Mouse (Mus musculus): ENCODE results near the gene Ccn1. TPM values are rescaled to one million over a fixed set of nuclear protein-coding genes. Genes with fewer than 3 reads are reported as not detected.

Ccn1 gene
- polyA plus RNA-seq, 1 experiment from 2014 or later: 43.9 TPM

GRCm38 (mm10) chr3:145648097-145648931 lies 1.5 kb downstream of the Ccn1 start:
- peaks cover 23% of the 10 kb centered on the region for H3K27me3 ChIP-seq
- WGBS: 14% methylated on average over 26 of the region's 26 CpGs
- peaks cover 4% of the 10 kb centered on the region; the same call in 1 of the 2 replicates for H3K36me3 ChIP-seq (replicated peaks)
- H3K4me2 ChIP-seq: peak overlapping the region; percentile 80
- H3K4me1 ChIP-seq: peaks cover 76% of the 10 kb centered on the region
- ATAC-seq (ENCODE audit: low FRiP score): no peak
- H3K4me3 ChIP-seq (replicated peaks): peak overlapping the region; percentile 63
- peak overlapping the region; percentile 85; the same call in 1 of the 2 replicates for H3K27ac ChIP-seq
- peak overlapping the region; percentile 81 for H3K9ac ChIP-seq
- H3K9me3 ChIP-seq: no peaks in the 10 kb centered on the region

- 66% methylated on average over 18 of the region's 18 CpGs for WGBS
- Histone ChIP-seq H3K4me1 (peaks cover 70% of the 10 kb centered on the region), H3K4me2 (peak overlapping the region; percentile 80)
Measured at GRCm38 (mm10) chr3:145647416-145647815, 2.4 kb downstream of the Ccn1 start.

GRCm38 (mm10) chr3:145646666-145647065 lies 3.1 kb downstream of the Ccn1 start:
- 32% methylated on average over 2 of the region's 2 CpGs for WGBS
- Histone ChIP-seq H3K4me2 (peak overlapping the region; percentile 21), H3K9me3 (no peaks in the 10 kb centered on the region), H3K36me3 (replicated peaks) (peaks cover 4% of the 10 kb centered on the region; the same call in 1 of the 2 replicates), H3K27me3 (peaks cover 10% of the 10 kb centered on the region; the same call in 1 of the 2 replicates), H3K9ac (no peak overlapping the region), H3K4me3 (replicated peaks) (no peak overlapping the region), H3K4me1 (peaks cover 63% of the 10 kb centered on the region), H3K27ac (peak overlapping the region; percentile 59; the same call in 1 of the 2 replicates)
- no peak for ATAC-seq (ENCODE audit: low FRiP score)

More at GRCm38 (mm10) chr3:145647416-145647815, 2.4 kb downstream of the Ccn1 start:
- ATAC-seq (ENCODE audit: low FRiP score): no peak
- Histone ChIP-seq H3K4me3 (replicated peaks) (peak overlapping the region; percentile 63), H3K9me3 (no peaks in the 10 kb centered on the region), H3K27ac (peak overlapping the region; percentile 42; the same call in 1 of the 2 replicates), H3K9ac (no peak overlapping the region), H3K36me3 (replicated peaks) (peaks cover 4% of the 10 kb centered on the region; the same call in 1 of the 2 replicates), H3K27me3 (peaks cover 15% of the 10 kb centered on the region)

GRCm38 (mm10) chr3:145646009-145646408 lies 3.8 kb downstream of the Ccn1 start:
- Histone ChIP-seq H3K9me3 (no peaks in the 10 kb centered on the region), H3K9ac (no peak overlapping the region), H3K36me3 (replicated peaks) (peaks cover 4% of the 10 kb centered on the region; the same call in 1 of the 2 replicates), H3K4me1 (peaks cover 59% of the 10 kb centered on the region), H3K4me3 (replicated peaks) (no peak overlapping the region), H3K27ac (peak overlapping the region; percentile 59), H3K4me2 (peak overlapping the region; percentile 21; the same call in 1 of the 2 replicates), H3K27me3 (0 out of 2 replicates have a peak, but pooled peaks cover 6% of the 10 kb centered on the region)
- peak; percentile 68 for ATAC-seq (ENCODE audit: low FRiP score)
- 13% methylated on average over 3 of the region's 3 CpGs for WGBS

- Histone ChIP-seq H3K4me1 (peaks cover 59% of the 10 kb centered on the region), H3K4me3 (replicated peaks) (no peak overlapping the region), H3K9ac (no peak overlapping the region), H3K27me3 (0 out of 2 replicates have a peak, but pooled peaks cover 6% of the 10 kb centered on the region), H3K27ac (peak overlapping the region; percentile 37; the same call in 1 of the 2 replicates), H3K9me3 (no peaks in the 10 kb centered on the region), H3K36me3 (replicated peaks) (peaks cover 4% of the 10 kb centered on the region; the same call in 1 of the 2 replicates), H3K4me2 (no peak overlapping the region)
- no peak for ATAC-seq (ENCODE audit: low FRiP score)
- WGBS: 53% methylated on average over 6 of the region's 6 CpGs
Measured at GRCm38 (mm10) chr3:145645463-145645862, 4.3 kb downstream of the Ccn1 start.

GRCm38 (mm10) chr3:145642861-145643260 lies 6.9 kb downstream of the Ccn1 start:
- H3K27ac ChIP-seq: no peak overlapping the region
- no peaks in the 10 kb centered on the region for H3K9me3 ChIP-seq
- peaks cover 40% of the 10 kb centered on the region for H3K4me1 ChIP-seq
- peaks cover 6% of the 10 kb centered on the region; the same call in 1 of the 2 replicates for H3K27me3 ChIP-seq
- H3K4me2 ChIP-seq: no peak overlapping the region
- ATAC-seq (ENCODE audit: low FRiP score): no peak
- peaks cover 4% of the 10 kb centered on the region; the same call in 1 of the 2 replicates for H3K36me3 ChIP-seq (replicated peaks)
- no peak overlapping the region for H3K9ac ChIP-seq
- 41% methylated on average over 11 of the region's 11 CpGs for WGBS
- no peak overlapping the region for H3K4me3 ChIP-seq (replicated peaks)

GRCm38 (mm10) chr3:145641878-145642277 lies 7.9 kb downstream of the Ccn1 start:
- Histone ChIP-seq H3K27me3 (peaks cover 3% of the 10 kb centered on the region; the same call in 1 of the 2 replicates), H3K4me3 (replicated peaks) (no peak overlapping the region), H3K4me1 (peaks cover 31% of the 10 kb centered on the region), H3K9ac (no peak overlapping the region), H3K9me3 (no peaks in the 10 kb centered on the region), H3K36me3 (replicated peaks) (no peaks in the 10 kb centered on the region), H3K27ac (no peak overlapping the region), H3K4me2 (no peak overlapping the region)
- ATAC-seq (ENCODE audit: low FRiP score): no peak
- 67% methylated on average over 3 of the region's 3 CpGs for WGBS

GRCm38 (mm10) chr3:145641036-145641685 lies 8.6 kb downstream of the Ccn1 start:
- Histone ChIP-seq H3K27me3 (peaks cover 3% of the 10 kb centered on the region; the same call in 1 of the 2 replicates), H3K4me1 (peaks cover 25% of the 10 kb centered on the region), H3K9ac (no peak overlapping the region), H3K36me3 (replicated peaks) (no peaks in the 10 kb centered on the region), H3K27ac (no peak overlapping the region), H3K4me2 (no peak overlapping the region), H3K9me3 (no peaks in the 10 kb centered on the region), H3K4me3 (replicated peaks) (no peak overlapping the region)
- WGBS: 81% methylated on average over 5 of the region's 5 CpGs
- no peak for ATAC-seq (ENCODE audit: low FRiP score)

GRCm38 (mm10) chr3:145640583-145640982 lies 9.2 kb downstream of the Ccn1 start:
- WGBS: 76% methylated on average over 4 of the region's 4 CpGs
- no peak for ATAC-seq (ENCODE audit: low FRiP score)
- H3K4me1 ChIP-seq: peaks cover 21% of the 10 kb centered on the region
- peaks cover 3% of the 10 kb centered on the region; the same call in 1 of the 2 replicates for H3K27me3 ChIP-seq
- no peak overlapping the region for H3K27ac ChIP-seq
- no peak overlapping the region for H3K4me3 ChIP-seq (replicated peaks)
- no peak overlapping the region for H3K4me2 ChIP-seq
- no peak overlapping the region for H3K9ac ChIP-seq
- no peaks in the 10 kb centered on the region for H3K9me3 ChIP-seq
- no peaks in the 10 kb centered on the region for H3K36me3 ChIP-seq (replicated peaks)

- Histone ChIP-seq H3K9ac (no peak overlapping the region), H3K36me3 (replicated peaks) (no peaks in the 10 kb centered on the region), H3K27ac (no peak overlapping the region), H3K9me3 (no peaks in the 10 kb centered on the region), H3K4me3 (replicated peaks) (no peak overlapping the region), H3K4me1 (peaks cover 17% of the 10 kb centered on the region; the same call in 1 of the 2 replicates), H3K27me3 (peaks cover 3% of the 10 kb centered on the region; the same call in 1 of the 2 replicates), H3K4me2 (no peak overlapping the region)
- peak; percentile 49; the same call in 1 of the 2 replicates for ATAC-seq (ENCODE audit: low FRiP score)
- 66% methylated on average over 4 of the region's 4 CpGs for whole genome bisulfite sequencing
Measured at GRCm38 (mm10) chr3:145640170-145640569, 9.6 kb downstream of the Ccn1 start.

- ATAC-seq (ENCODE audit: low FRiP score): no peak
- WGBS: 90% methylated on average over 14 of the region's 14 CpGs
Measured at GRCm38 (mm10) chr3:145634002-145634710, 15.6 kb downstream of the Ccn1 start.

More at GRCm38 (mm10) chr3:145634002-145634710, 15.6 kb downstream of the Ccn1 start:
- Histone ChIP-seq H3K27me3 (peaks cover 3% of the 10 kb centered on the region; the same call in 1 of the 2 replicates), H3K4me1 (peaks cover 7% of the 10 kb centered on the region; the same call in 1 of the 2 replicates), H3K9ac (no peak overlapping the region), H3K27ac (no peak overlapping the region), H3K36me3 (replicated peaks) (no peaks in the 10 kb centered on the region), H3K4me3 (replicated peaks) (no peak overlapping the region), H3K9me3 (no peaks in the 10 kb centered on the region), H3K4me2 (no peak overlapping the region)
